Mouse (Mus musculus) forebrain, postnatal 0 days (tissue): ENCODE measurements around the gene Rcc1. TPM values are rescaled to one million over a fixed set of nuclear protein-coding genes. Genes with fewer than 3 reads are reported as not detected.
"Not testable (repeated sequence)": the region's sequence is repeated elsewhere in the genome, so short reads cannot be mapped to it uniquely, and the experiment has no call there.

Experiments
- ATAC-seq: fragments of 200-750 bp; cut with Nextera tagmentation; 2 replicates; pipeline ENCODE4 v1.8.0; 2017; ENCODE audit warnings: mild to moderate bottlenecking, moderate library complexity
- DNase-seq: peaks from one replicate; pipeline ENCODE4 v3.0.0-alpha.2; 2015
- H3K27ac ChIP-seq: fragments of 300-500 bp; sonication (generic); 2 replicates; pipeline ENCODE4 v1.5.1; 2014; ENCODE audit warnings: low read depth, mild to moderate bottlenecking, antibody characterized with exemption, low read length, moderate library complexity, mixed read lengths
- H3K27me3 ChIP-seq: fragments of 300-500 bp; sonication (generic); 2 replicates; pipeline ENCODE4 v1.6.1; 2014; ENCODE audit warnings: mild to moderate bottlenecking, low read length, mixed read lengths; ENCODE audit not compliant: insufficient read depth
- H3K36me3 ChIP-seq: fragments of 300-500 bp; sonication (generic); 2 replicates; pipeline ENCODE4 v1.6.1; 2014; ENCODE audit warnings: mild to moderate bottlenecking, moderate library complexity; ENCODE audit not compliant: insufficient read depth
- H3K4me1 ChIP-seq: fragments of 300-500 bp; sonication (generic); 2 replicates; pipeline ENCODE4 v1.6.1; 2014; ENCODE audit warnings: antibody characterized with exemption; ENCODE audit not compliant: insufficient read depth
- H3K4me2 ChIP-seq: fragments of 300-500 bp; sonication (generic); 2 replicates; pipeline ENCODE4 v1.6.1; 2014; ENCODE audit warnings: low read depth, mild to moderate bottlenecking, moderate library complexity
- H3K4me3 ChIP-seq: fragments of 300-500 bp; sonication (generic); 2 replicates; pipeline ENCODE4 v1.5.1; 2014; ENCODE audit warnings: low read depth, low read length, mixed read lengths
- H3K9ac ChIP-seq: fragments of 300-500 bp; sonication (generic); 2 replicates; pipeline ENCODE4 v1.6.1; 2014; ENCODE audit warnings: mild to moderate bottlenecking
- H3K9me3 ChIP-seq: fragments of 300-500 bp; sonication (generic); 2 replicates; pipeline ENCODE4 v1.6.1; 2016; ENCODE audit warnings: low read length
- CTCF ChIP-seq: sonication (generic); IDR thresholded peaks from 2 replicates; pipeline ENCODE4 v1.5.1; 2016; ENCODE audit warnings: antibody characterized with exemption, control low read depth, low read depth
- WGBS: fragments of 180-500 bp; shearing (Covaris S2); extraction: QIAGEN DNeasy Blood & Tissue Kit; methylation state at CpG from one replicate; pipeline ENCODE4 v1.1.7; 2014; 5-methylcytosine and 5-hydroxymethylcytosine counted together
- polyA plus RNA-seq: library from polyadenylated mRNA; unstranded; fragments of >200 nt; fragmentation: Nextera tagmentation; extraction: Ambion mirVana; gene quantifications from 2 replicates; pipeline ENCODE4 v1.2.1, GENCODE M21; 2015
- total RNA-seq: library from RNA; depleted of rRNA; stranded (reverse); fragments of >200 nt; gene quantifications from 2 replicates; pipeline ENCODE4 v1.2.3, GENCODE M21; 2014

The Rcc1 gene
- total and polyA plus RNA-seq, 2 experiments from 2014 or later, result 22.4 to 23.3 TPM

DNA sequence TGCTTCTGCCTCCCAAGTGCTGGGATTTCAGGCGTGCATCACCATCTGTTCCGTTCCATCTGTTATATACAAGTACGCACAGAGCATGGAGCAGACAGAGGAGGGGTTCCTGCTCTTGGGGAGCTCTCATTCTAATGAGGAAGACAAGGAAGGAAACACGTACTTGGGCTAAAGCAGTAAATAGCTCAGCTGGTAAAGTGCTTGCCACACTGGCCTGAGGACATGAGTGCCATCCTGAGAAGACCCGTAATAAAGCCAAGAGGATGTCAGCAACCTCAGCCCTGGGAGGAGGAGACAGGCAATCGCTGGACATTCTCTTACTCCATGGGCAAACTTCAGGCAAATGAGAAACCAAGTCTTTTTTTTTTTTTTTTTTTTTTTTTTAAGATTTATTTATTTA, 47.4 kb downstream of the Rcc1 start:
- Histone ChIP-seq H3K9ac (no peak overlapping the region), H3K9me3 (no peaks in the 10 kb centered on the region), H3K27ac (no peak overlapping the region), H3K36me3 (peaks cover 12% of the 10 kb centered on the region), H3K4me2 (no peak overlapping the region), H3K27me3 (no peaks in the 10 kb centered on the region), H3K4me3 (no peak overlapping the region), H3K4me1 (peaks cover 12% of the 10 kb centered on the region; the same call in 1 of the 2 replicates)
- WGBS, result 70% methylated on average over 6 of the region's 6 CpGs
- DNase-seq, result no peak
- TF ChIP-seq CTCF, result no peak
- no peak for ATAC-seq

DNA sequence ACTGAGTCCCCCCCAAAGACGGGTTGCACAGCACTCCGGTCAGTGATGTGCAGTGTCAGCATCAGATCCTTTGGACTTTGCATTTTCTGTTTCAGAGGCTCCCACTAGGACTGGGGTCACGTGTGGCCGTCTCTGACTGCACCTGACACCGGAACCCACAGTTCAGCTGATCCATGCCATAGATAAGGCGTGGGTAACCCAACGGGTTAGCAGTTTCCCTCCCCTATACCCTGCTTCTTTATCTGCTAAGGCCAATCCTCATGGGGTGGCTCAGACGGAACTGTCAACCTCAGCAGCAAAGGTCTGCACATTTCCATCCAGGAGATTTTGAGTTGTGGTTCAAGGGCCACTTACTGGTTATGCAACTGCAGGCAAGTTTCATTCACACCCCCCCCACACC, 48.1 kb downstream of the Rcc1 start:
- no peak overlapping the region for H3K4me3 ChIP-seq
- no peak overlapping the region for H3K4me2 ChIP-seq
- H3K4me1 ChIP-seq, result peaks cover 8% of the 10 kb centered on the region; the same call in 1 of the 2 replicates
- TF ChIP-seq CTCF, result no peak
- WGBS, result 85% methylated on average over 8 of the region's 8 CpGs
- no peak overlapping the region for H3K27ac ChIP-seq
- no peaks in the 10 kb centered on the region for H3K9me3 ChIP-seq
- peaks cover 4% of the 10 kb centered on the region; the same call in 1 of the 2 replicates for H3K36me3 ChIP-seq
- no peaks in the 10 kb centered on the region for H3K27me3 ChIP-seq
- H3K9ac ChIP-seq, result no peak overlapping the region
- no peak for DNase-seq
- ATAC-seq, result no peak

DNA sequence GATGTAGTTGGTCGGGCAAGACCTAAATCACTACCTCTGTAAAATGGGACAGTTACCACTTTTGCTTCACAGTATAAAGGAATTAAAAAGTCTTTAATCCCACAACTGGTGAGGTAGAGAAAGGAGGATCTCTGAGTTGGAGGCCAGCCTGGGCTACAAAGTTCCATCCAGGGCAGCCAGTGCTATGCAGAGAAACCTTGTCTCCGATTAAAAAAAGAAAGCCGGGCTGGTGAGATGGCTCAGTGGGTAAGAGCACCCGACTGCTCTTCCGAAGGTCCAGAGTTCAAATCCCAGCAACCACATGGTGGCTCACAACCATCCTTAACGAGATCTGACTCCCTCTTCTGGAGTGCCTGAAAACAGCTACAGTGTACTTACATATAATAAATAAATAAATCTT, 49.9 kb downstream of the Rcc1 start:
- not testable (repeated sequence) for H3K27me3 ChIP-seq, H3K4me1 ChIP-seq, H3K36me3 ChIP-seq, ATAC-seq, DNase-seq, H3K9me3 ChIP-seq, H3K27ac ChIP-seq
- WGBS, result 46% methylated on average over 6 of the region's 6 CpGs
- H3K9ac ChIP-seq, result peak overlapping the region; percentile 51; the same call in 1 of the 2 replicates
- H3K4me3 ChIP-seq, result peak overlapping the region; percentile 39
- H3K4me2 ChIP-seq, result peak overlapping the region; percentile 54

DNA sequence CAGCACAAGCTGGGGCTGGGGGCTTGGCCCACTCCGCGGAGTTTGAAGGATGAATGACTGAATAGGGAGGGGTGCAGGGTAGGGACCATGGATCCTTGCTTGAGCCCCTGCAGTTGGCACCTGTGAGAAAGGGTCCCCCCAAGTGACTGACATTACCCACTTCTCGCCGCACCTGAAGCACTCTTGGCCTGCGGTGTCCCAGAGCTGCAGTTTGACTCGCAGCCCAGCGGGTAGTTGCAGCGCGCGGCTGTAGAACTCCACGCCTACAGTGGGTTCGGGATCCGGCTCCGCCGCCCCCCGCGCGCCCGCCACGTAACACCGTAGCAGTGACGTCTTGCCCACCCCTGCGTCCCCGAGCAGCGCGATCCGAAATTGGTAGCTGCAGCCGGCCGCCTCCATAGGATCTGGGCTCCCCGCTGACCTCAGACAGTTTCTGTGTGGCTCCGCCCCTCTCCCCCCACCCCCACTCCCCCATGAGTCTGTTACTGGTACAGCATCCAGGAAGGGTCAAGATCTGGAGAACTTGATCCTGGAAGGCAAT, 50.4 kb downstream of the Rcc1 start, which contains the start of gene Rab42:
TSS of gene Rab42 (minus strand) at position 447 of the 541 bp plus-strand sequence.
- no peaks in the 10 kb centered on the region for H3K27me3 ChIP-seq
- H3K4me3 ChIP-seq, result peak within 1 kb of the TSS; percentile 39
- no peaks in the 10 kb centered on the region for H3K4me1 ChIP-seq
- WGBS, result 2% methylated on average over 31 of the region's 31 CpGs
- no peaks in the 10 kb centered on the region for H3K36me3 ChIP-seq
- TF ChIP-seq CTCF, result peak; percentile 16; the same call in 1 of the 2 replicates
- ATAC-seq (peak; percentile 86), DNase-seq (peak; percentile 57)
- H3K4me2 ChIP-seq, result peak within 1 kb of the TSS; percentile 54
- no peak within 1 kb of the TSS for H3K27ac ChIP-seq
- no peaks in the 10 kb centered on the region for H3K9me3 ChIP-seq
- H3K9ac ChIP-seq, result peak within 1 kb of the TSS; percentile 51

DNA sequence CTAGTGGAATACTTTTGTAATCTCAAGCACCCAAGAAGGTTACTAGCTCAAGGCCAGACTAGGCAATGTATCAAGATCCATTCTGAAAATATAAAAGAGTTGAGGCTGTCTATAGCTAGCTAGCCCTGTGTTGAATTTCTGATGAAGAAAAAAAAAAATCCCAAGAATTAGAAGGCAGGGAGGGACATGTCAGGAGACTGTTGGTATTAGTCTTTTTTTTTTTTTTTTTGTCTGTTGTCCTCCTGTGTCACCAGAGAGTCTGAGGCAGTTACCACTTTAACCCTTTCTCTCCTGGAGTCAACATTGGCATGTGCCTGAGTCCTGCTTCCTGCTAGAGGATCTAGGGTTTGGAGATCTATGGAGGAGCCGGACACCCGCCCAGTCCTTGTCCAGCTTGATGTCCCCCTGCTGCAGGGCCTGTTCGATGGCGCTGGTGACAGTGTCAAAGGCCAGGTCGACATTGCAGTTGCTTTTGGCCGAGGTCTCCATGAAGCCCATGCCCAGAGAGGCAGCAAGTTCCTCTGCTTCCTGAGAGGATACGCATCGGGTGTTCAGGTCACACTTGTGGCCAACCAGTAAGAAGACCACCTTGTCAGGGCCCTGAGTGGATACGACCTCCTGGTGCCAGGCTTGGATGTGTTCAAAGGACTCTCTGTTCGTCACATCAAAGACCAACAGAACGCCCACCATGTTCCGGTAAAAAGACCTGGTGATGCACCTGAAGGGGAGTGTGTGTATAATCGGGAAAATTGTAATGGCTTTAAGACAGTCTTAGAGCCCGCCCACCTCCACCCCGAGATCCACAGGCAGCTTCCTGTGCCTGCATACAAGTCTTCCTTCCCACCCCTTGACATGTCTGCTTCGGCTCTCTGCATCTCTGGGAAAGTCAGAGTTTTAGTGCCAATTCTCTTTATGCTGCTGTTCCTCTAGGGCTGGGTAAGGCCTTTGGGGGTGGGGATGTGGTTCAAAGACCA, 51.2 kb downstream of the Rcc1 start:
- no peaks in the 10 kb centered on the region for H3K27me3 ChIP-seq
- peak overlapping the region; percentile 51; the same call in 1 of the 2 replicates for H3K9ac ChIP-seq
- no peak overlapping the region for H3K27ac ChIP-seq
- no peaks in the 10 kb centered on the region for H3K36me3 ChIP-seq
- no peak for TF ChIP-seq CTCF
- DNase-seq, result no peak
- peak; percentile 35; the same call in 1 of the 2 replicates for ATAC-seq
- H3K4me1 ChIP-seq, result no peaks in the 10 kb centered on the region
- 62% methylated on average over 16 of the region's 16 CpGs for WGBS
- peak overlapping the region; percentile 39 for H3K4me3 ChIP-seq
- H3K4me2 ChIP-seq, result peak overlapping the region; percentile 54
- H3K9me3 ChIP-seq, result no peaks in the 10 kb centered on the region

DNA sequence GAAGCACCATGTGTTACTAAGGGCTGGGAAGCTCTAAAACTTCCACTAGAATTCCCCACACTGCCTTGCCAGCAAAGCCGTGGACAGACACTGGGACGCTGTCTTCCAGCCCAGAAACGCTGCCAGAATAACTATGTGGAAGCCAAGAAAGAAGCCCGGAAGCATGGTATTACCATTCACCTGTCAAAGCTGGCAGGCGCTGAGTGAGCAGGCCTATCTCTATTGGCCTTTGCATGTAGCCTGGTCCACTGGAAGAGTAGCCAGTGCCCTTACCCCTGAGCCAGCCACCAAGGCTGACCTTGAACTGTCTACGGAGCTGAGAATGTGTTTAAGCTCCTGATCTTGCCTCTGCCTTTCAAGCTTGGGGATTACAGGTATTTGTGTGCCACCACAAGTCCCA, 51.9 kb downstream of the Rcc1 start:
- no peaks in the 10 kb centered on the region for H3K27me3 ChIP-seq
- no peak overlapping the region for H3K4me2 ChIP-seq
- no peaks in the 10 kb centered on the region for H3K4me1 ChIP-seq
- no peak for TF ChIP-seq CTCF
- H3K9ac ChIP-seq, result no peak overlapping the region
- H3K4me3 ChIP-seq, result no peak overlapping the region
- WGBS, result 70% methylated on average over 6 of the region's 6 CpGs
- H3K27ac ChIP-seq, result no peak overlapping the region
- no peaks in the 10 kb centered on the region for H3K36me3 ChIP-seq
- DNase-seq, result no peak
- no peak for ATAC-seq
- H3K9me3 ChIP-seq, result no peaks in the 10 kb centered on the region

DNA sequence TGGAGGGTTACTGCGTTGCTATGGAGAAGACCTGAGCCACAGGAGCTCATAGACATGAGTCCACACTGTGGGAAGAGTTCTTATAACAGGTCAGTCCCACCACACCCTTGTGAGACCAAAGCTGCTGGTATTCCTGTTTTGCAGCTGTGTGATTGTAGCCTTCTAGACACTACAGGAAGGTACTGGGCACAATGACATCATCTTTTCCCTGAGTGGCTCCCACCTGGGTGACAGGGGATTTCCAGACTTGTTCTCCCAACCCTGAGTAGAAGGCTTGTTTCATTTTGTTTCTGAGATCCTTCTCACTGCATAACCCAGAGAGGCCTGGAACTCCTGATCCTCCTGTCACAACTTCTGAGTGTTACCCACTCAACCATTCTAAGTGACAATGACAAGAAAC, 53.6 kb downstream of the Rcc1 start:
- Histone ChIP-seq H3K4me3 (no peak overlapping the region), H3K36me3 (no peaks in the 10 kb centered on the region), H3K4me2 (no peak overlapping the region), H3K9ac (no peak overlapping the region), H3K27me3 (no peaks in the 10 kb centered on the region), H3K27ac (no peak overlapping the region), H3K9me3 (no peaks in the 10 kb centered on the region), H3K4me1 (no peaks in the 10 kb centered on the region)
- 88% methylated on average over 1 of the region's 1 CpGs for WGBS
- no peak for ATAC-seq
- no peak for TF ChIP-seq CTCF
- DNase-seq, result no peak
